8 mouse cellular contexts compared by ENCODE assay signal in genomic region chr16:14361362-14362098, GRCm38 (mm10). TPM values are rescaled to one million over a fixed set of nuclear protein-coding genes. Genes with fewer than 3 reads are reported as not detected.
A peak's percentile ranks its signal among the peaks of the same experiment; 100 is the strongest.
DNase-seq lines count a peak whose midpoint lies in the region; ATAC-seq and TF ChIP-seq lines count a peak whose summit lies in the region.

Abcc1 (plus strand) TSS chr16:14361558.

- H3K4me1 ChIP-seq in forebrain, postnatal 0 days (ENCODE audit: insufficient read depth) = peaks cover 8% of the 10 kb centered on the region; the same call in 1 of the 2 replicates
- peaks cover 2% of the 10 kb centered on the region; the same call in 1 of the 2 replicates for H3K4me1 ChIP-seq in lung, embryonic 16.5 days (replicated peaks; ENCODE audit: control insufficient read depth, insufficient read depth, low read length)

- intact Hi-C loops in heart, postnatal 36 days (cut with DNase I) = no loop called here

- ATAC-seq in forebrain, postnatal 0 days = peak; percentile 98
- peak; percentile 97 for ATAC-seq in lung, embryonic 16.5 days (ENCODE audit: low read depth)

- H3K9ac ChIP-seq in forebrain, postnatal 0 days = peak within 1 kb of the TSS; percentile 77
- peak within 1 kb of the TSS; percentile 85 for H3K9ac ChIP-seq in lung, embryonic 16.5 days (ENCODE audit: low read length)

- DNase-seq in ES-CJ7 (ENCODE audit: low read depth, low spot score) = peak; percentile 39
- peak; percentile 76 to 88 for DNase-seq in cerebellum, adult 18-20 months
- peak; percentile 86 for DNase-seq in forebrain, postnatal 0 days
- DNase-seq in heart, postnatal 36 days = peak; percentile 76 to 83
- peak; percentile 29 for DNase-seq in layer of hippocampus, adult 9-10 months (ENCODE audit: low spot score)
- peak; percentile 49 for DNase-seq in ovary, postnatal 10 days (ENCODE audit: low spot score)
- DNase-seq in thymus, postnatal 0 days (ENCODE audit: low spot score) = peak; percentile 72

- peak within 1 kb of the TSS; percentile 85 for H3K27ac ChIP-seq in forebrain, postnatal 0 days (ENCODE audit: low read depth, low read length)
- H3K27ac ChIP-seq in lung, embryonic 16.5 days (ENCODE audit: low read length) = no peak within 1 kb of the TSS; the same call in 1 of the 2 replicates

- peak; percentile 35; the same call in 1 of the 2 replicates for TF ChIP-seq CTCF in forebrain, postnatal 0 days (IDR thresholded peaks at IDR 0.05; ENCODE audit: low read depth)

- H3K36me3 ChIP-seq in forebrain, postnatal 0 days (ENCODE audit: insufficient read depth) = no peaks in the 10 kb centered on the region
- no peaks in the 10 kb centered on the region for H3K36me3 ChIP-seq in lung, embryonic 16.5 days (ENCODE audit: control insufficient read depth, insufficient read depth, low read length)

- no peaks in the 10 kb centered on the region for H3K27me3 ChIP-seq in forebrain, postnatal 0 days (ENCODE audit: insufficient read depth, low read length)
- H3K27me3 ChIP-seq in lung, embryonic 16.5 days (ENCODE audit: control insufficient read depth, insufficient read depth, low read depth, low read length) = no peaks in the 10 kb centered on the region

- WGBS in forebrain, postnatal 0 days = 3% methylated on average over 63 of the region's 64 CpGs
- 1% methylated on average over 42 of the region's 64 CpGs for WGBS in lung, embryonic 16.5 days

- peak within 1 kb of the TSS; percentile 92 for H3K4me2 ChIP-seq in forebrain, postnatal 0 days (ENCODE audit: low read depth)
- H3K4me2 ChIP-seq in lung, embryonic 16.5 days (ENCODE audit: low read depth, low read length) = peak within 1 kb of the TSS; percentile 85

- peak within 1 kb of the TSS; percentile 71 for H3K4me3 ChIP-seq in forebrain, postnatal 0 days (ENCODE audit: low read depth, low read length)
- peak within 1 kb of the TSS; percentile 81 for H3K4me3 ChIP-seq in lung, embryonic 16.5 days (ENCODE audit: low read length)

- H3K9me3 ChIP-seq in forebrain, postnatal 0 days (ENCODE audit: low read length) = no peaks in the 10 kb centered on the region
- no peaks in the 10 kb centered on the region for H3K9me3 ChIP-seq in lung, embryonic 16.5 days (ENCODE audit: control insufficient read depth, low read length)

RNA-seq across cellular contexts. Expression of gene Abcc1, which starts in this region (rescaled TPM):
- 11.2 and 15.3 TPM in 2 replicates for total RNA-seq in forebrain, postnatal 0 days (2014; rRNA removed)
- polyA plus RNA-seq in forebrain, postnatal 0 days (2015; fragmentation: Nextera tagmentation; extraction: Ambion mirVana) = 4.5 and 5.9 TPM in 2 replicates
- 10 to 100 TPM; 23.5 to 24.5 TPM for total RNA-seq in heart, postnatal 36 days (2021)
- 8.8 and 9.2 TPM in 2 replicates for polyA plus RNA-seq in lung, embryonic 16.5 days (2015; fragmentation: Nextera tagmentation; extraction: Ambion mirVana)
- 6.4 and 7.6 TPM in 2 replicates for polyA plus RNA-seq in thymus, postnatal 0 days (2015; fragmentation: Nextera tagmentation; extraction: Ambion mirVana)

Comparison
In these comparisons a context has a peak if more than half of its experiments do, and no peak if none do; other contexts are left out.
1. DNase-seq: peak in every context shown above with its lines; median percentile 86 in forebrain, postnatal 0 days; 82 in cerebellum, adult 18-20 months; 80 in heart, postnatal 36 days; 72 in thymus, postnatal 0 days; 49 in ovary, postnatal 10 days; 39 in ES-CJ7; 29 in layer of hippocampus, adult 9-10 months.